Mouse (Mus musculus): ENCODE measurements around the gene Bcl7b. TPM values are rescaled to one million over a fixed set of nuclear protein-coding genes. Genes with fewer than 3 reads are reported as not detected.

Bcl7b gene
- total and polyA plus RNA-seq, 2 experiments from 2014 or later = 33.2 to 39.7 TPM

DNA sequence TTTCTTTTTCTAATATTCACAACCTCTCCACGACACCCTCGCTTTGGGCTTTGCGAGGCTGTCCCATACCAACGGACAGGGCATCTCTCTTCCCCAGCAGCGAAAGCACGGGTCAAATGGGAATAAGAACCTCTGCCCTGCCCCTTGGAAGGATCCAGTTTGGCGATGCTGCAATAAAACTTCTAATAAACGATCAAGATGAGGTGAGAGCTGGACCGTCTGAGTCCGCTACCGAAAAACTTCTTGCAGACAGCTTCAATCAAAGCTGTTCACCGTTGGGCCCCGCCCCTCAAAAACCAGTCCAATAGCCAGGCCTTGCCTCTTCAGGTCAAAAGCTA is 19.4 kb upstream of the Bcl7b start:
- Histone ChIP-seq H3K4me3 (ENCODE audit: low read depth, low read length) (peak overlapping the region; percentile 62), H3K4me2 (ENCODE audit: low read depth, low read length, poor library complexity, severe bottlenecking) (peak overlapping the region; percentile 82), H3K4me1 (ENCODE audit: insufficient read depth, low read length) (no peaks in the 10 kb centered on the region), H3K9me3 (ENCODE audit: low read length) (no peaks in the 10 kb centered on the region), H3K27ac (ENCODE audit: low read depth, low read length) (no peak overlapping the region), H3K36me3 (ENCODE audit: insufficient read depth, low read length) (no peaks in the 10 kb centered on the region; the same call in 1 of the 2 replicates), H3K9ac (replicated peaks; ENCODE audit: low read length, poor library complexity, severe bottlenecking) (peak overlapping the region; percentile 58; the same call in 1 of the 2 replicates), H3K27me3 (ENCODE audit: insufficient read depth, low read length) (no peaks in the 10 kb centered on the region)
- TF ChIP-seq CTCF (IDR thresholded peaks at IDR 0.05) = no peak
- WGBS = under 1% methylated on average over 13 of the region's 13 CpGs
- DNase-seq (ENCODE audit: low spot score) (no peak), ATAC-seq (ENCODE audit: low FRiP score) (no peak)

DNA sequence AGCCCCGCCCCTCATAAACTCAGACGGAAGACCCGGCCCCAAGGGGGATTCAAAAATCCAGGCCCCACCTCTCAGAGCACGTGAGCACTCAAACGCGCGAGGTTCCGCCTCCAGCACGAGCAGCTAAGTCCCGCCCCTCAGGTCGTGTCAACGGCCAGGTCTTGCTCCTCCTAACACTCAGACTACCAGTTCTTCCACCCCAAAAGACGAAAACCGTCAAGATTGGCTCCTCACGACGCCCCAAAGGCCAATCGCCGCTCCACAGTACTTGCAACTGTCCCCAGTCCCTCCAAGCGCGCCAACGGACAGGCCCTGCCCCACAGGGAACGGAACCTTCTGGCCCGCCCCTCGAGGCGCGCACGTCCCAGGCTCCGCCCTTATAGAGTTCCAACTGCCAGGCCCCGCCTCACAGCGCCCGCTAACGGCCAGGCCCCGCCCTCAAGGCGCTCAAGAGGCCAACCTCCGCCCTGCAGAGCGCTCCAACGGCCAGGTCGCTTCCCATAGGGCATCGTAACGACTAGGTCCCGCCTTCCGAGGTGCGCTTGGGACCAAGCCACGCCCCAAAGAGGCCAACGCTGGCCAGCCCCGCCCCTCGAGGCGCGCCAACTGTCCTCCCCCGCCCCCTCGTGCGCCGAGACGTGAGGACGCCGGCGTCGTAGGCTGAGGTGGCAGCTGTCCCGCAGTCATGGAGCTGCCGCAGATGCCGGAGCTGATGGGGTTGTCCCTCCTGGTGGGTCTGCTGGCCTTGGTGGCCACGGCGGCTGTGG is 18.8 kb upstream of the Bcl7b start, which contains the start of gene Tbl2:
Tbl2 (plus strand) TSS at position 605 of the 767 bp plus-strand sequence.
- ATAC-seq (ENCODE audit: low FRiP score) (peak; percentile 95), DNase-seq (ENCODE audit: low spot score) (peak; percentile 99)
- Histone ChIP-seq H3K4me2 (ENCODE audit: low read depth, low read length, poor library complexity, severe bottlenecking) (peak within 1 kb of the TSS; percentile 82), H3K36me3 (ENCODE audit: insufficient read depth, low read length) (peaks cover 4% of the 10 kb centered on the region), H3K9ac (replicated peaks; ENCODE audit: low read length, poor library complexity, severe bottlenecking) (peak within 1 kb of the TSS; percentile 58), H3K27ac (ENCODE audit: low read depth, low read length) (peak within 1 kb of the TSS; percentile 47), H3K4me3 (ENCODE audit: low read depth, low read length) (peak within 1 kb of the TSS; percentile 62), H3K9me3 (ENCODE audit: low read length) (no peaks in the 10 kb centered on the region), H3K4me1 (ENCODE audit: insufficient read depth, low read length) (no peaks in the 10 kb centered on the region), H3K27me3 (ENCODE audit: insufficient read depth, low read length) (no peaks in the 10 kb centered on the region)
- peak; percentile 34 for TF ChIP-seq CTCF (IDR thresholded peaks at IDR 0.05)
- under 1% methylated on average over 63 of the region's 63 CpGs for WGBS

DNA sequence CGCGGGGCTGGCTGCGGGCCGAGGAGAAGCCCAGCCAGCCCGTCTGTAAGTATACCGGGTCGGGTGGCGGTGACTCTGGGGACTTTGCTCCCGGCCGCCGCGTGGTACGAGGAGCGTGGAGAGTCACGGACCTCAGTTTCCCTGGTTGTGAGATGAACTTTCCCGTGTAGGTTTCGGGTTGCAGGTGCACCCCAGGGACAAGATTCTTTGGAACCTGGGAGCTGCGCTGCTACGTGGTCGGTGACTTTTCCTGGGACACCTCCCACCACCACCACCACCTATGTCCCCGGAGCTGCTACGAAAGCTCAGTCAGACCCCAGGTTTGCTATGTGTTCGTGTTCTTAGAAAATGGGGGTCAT is 18.3 kb upstream of the Bcl7b start:
- under 1% methylated on average over 23 of the region's 23 CpGs for WGBS

DNA sequence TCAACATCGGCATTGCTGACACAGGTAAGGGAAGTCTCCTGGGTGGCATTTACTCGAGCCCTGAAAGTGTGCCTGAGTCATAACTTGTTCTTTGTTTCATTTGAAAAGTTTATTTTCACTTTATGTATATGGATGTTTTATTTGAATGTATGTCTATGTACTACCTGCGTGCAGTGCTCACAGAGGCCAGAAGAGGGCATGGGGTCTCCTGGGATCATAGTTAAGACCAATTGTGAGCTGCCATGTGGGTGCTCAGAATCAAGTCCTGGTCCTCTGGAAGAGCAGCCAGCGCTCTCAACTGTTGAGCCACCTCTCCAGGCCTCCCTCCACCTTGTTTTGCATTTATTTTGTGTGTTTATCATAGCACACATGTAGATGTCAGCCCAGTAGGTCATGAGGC is 11.6 kb upstream of the Bcl7b start:
- DNase-seq (ENCODE audit: low spot score) = no peak
- Histone ChIP-seq H3K4me3 (ENCODE audit: low read depth, low read length) (no peak overlapping the region), H3K4me1 (ENCODE audit: insufficient read depth, low read length) (no peaks in the 10 kb centered on the region), H3K27ac (ENCODE audit: low read depth, low read length) (no peak overlapping the region), H3K9me3 (ENCODE audit: low read length) (no peaks in the 10 kb centered on the region), H3K36me3 (ENCODE audit: insufficient read depth, low read length) (peaks cover 39% of the 10 kb centered on the region), H3K4me2 (ENCODE audit: low read depth, low read length, poor library complexity, severe bottlenecking) (no peak overlapping the region), H3K27me3 (ENCODE audit: insufficient read depth, low read length) (no peaks in the 10 kb centered on the region), H3K9ac (replicated peaks; ENCODE audit: low read length, poor library complexity, severe bottlenecking) (no peak overlapping the region)
- WGBS = over 99% methylated on average over 4 of the region's 4 CpGs
- no peak for ATAC-seq (ENCODE audit: low FRiP score)
- TF ChIP-seq CTCF (IDR thresholded peaks at IDR 0.05) = peak; percentile 35

More for the DNA sequence above, 18.3 kb upstream of the Bcl7b start:
- Histone ChIP-seq H3K27me3 (ENCODE audit: insufficient read depth, low read length) (no peaks in the 10 kb centered on the region), H3K9ac (replicated peaks; ENCODE audit: low read length, poor library complexity, severe bottlenecking) (peak overlapping the region; percentile 58), H3K4me2 (ENCODE audit: low read depth, low read length, poor library complexity, severe bottlenecking) (peak overlapping the region; percentile 82), H3K9me3 (ENCODE audit: low read length) (no peaks in the 10 kb centered on the region), H3K27ac (ENCODE audit: low read depth, low read length) (peak overlapping the region; percentile 47), H3K4me3 (ENCODE audit: low read depth, low read length) (peak overlapping the region; percentile 62), H3K36me3 (ENCODE audit: insufficient read depth, low read length) (peaks cover 7% of the 10 kb centered on the region), H3K4me1 (ENCODE audit: insufficient read depth, low read length) (no peaks in the 10 kb centered on the region)
- no peak for TF ChIP-seq CTCF (IDR thresholded peaks at IDR 0.05)
- DNase-seq (ENCODE audit: low spot score) = no peak
- no peak for ATAC-seq (ENCODE audit: low FRiP score)

DNA sequence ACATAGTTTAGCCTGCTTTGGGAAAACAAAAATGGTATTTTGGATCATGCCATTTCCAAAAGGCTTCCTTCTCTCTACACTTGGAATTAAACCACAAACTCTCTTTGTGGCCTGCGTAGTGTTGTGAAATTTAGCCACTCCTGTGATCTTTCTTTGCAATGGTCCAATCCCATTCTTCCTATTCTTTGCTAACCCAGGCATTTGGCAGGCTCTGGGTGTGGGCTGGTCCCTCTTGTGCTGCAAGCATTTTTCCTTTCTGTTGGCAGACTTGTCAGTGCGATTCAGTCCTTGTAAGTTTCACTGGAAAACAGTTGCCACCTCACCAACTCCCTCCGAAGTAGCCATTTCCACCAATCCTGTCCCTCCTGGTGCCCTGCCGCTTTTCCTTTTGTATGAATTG is 6.9 kb upstream of the Bcl7b start:
- Histone ChIP-seq H3K9ac (replicated peaks; ENCODE audit: low read length, poor library complexity, severe bottlenecking) (no peak overlapping the region), H3K4me3 (ENCODE audit: low read depth, low read length) (no peak overlapping the region), H3K27ac (ENCODE audit: low read depth, low read length) (no peak overlapping the region), H3K27me3 (ENCODE audit: insufficient read depth, low read length) (no peaks in the 10 kb centered on the region), H3K9me3 (ENCODE audit: low read length) (no peaks in the 10 kb centered on the region), H3K4me2 (ENCODE audit: low read depth, low read length, poor library complexity, severe bottlenecking) (no peak overlapping the region), H3K36me3 (ENCODE audit: insufficient read depth, low read length) (peaks cover 31% of the 10 kb centered on the region), H3K4me1 (ENCODE audit: insufficient read depth, low read length) (no peaks in the 10 kb centered on the region)
- 88% methylated on average over 4 of the region's 4 CpGs for WGBS
- ATAC-seq (ENCODE audit: low FRiP score) (no peak), DNase-seq (ENCODE audit: low spot score) (peak; percentile 43)
- no peak for TF ChIP-seq CTCF (IDR thresholded peaks at IDR 0.05)

DNA sequence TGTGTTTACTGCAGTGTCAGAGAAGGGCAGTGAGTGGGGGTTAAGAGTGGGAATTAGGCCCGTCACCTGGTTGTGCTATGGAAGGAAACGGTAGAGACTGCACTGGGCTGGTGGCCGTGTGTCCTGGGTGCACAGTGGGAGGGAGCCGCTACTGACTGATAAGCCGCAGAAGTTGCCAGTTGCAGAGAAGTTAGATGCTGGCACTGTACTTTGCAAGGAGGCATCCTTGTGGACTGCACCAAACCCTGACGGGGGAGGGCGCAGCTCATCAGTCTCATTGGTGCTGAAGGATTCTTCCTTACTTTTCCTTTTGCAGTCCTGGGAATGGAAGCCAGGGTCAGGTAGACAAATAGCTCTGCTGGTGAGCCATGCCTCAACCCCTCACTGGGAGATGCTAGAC is 6.4 kb upstream of the Bcl7b start:
- no peaks in the 10 kb centered on the region for H3K27me3 ChIP-seq (ENCODE audit: insufficient read depth, low read length)
- no peaks in the 10 kb centered on the region for H3K4me1 ChIP-seq (ENCODE audit: insufficient read depth, low read length)
- no peak for DNase-seq (ENCODE audit: low spot score)
- H3K4me2 ChIP-seq (ENCODE audit: low read depth, low read length, poor library complexity, severe bottlenecking) = no peak overlapping the region
- H3K4me3 ChIP-seq (ENCODE audit: low read depth, low read length) = no peak overlapping the region
- H3K9me3 ChIP-seq (ENCODE audit: low read length) = no peaks in the 10 kb centered on the region
- H3K9ac ChIP-seq (replicated peaks; ENCODE audit: low read length, poor library complexity, severe bottlenecking) = no peak overlapping the region
- ATAC-seq (ENCODE audit: low FRiP score) = no peak
- WGBS = 81% methylated on average over 7 of the region's 7 CpGs
- H3K36me3 ChIP-seq (ENCODE audit: insufficient read depth, low read length) = peaks cover 28% of the 10 kb centered on the region
- no peak overlapping the region for H3K27ac ChIP-seq (ENCODE audit: low read depth, low read length)
- TF ChIP-seq CTCF (IDR thresholded peaks at IDR 0.05) = no peak
